Mouse (Mus musculus) T-helper 17 cell (primary cell): ENCODE measurements around the gene Uhrf2.

Experiments
- in situ Hi-C, 2 experiments: fragments of 300-600 bp; cut with MboI, MseI; formaldehyde crosslinking; loops; 1 replicate in 1 of 2; 2 replicates in 1 of 2; pipeline ENCODE4 v1.15.1; 2025; ENCODE audit warnings: high pct_unique_total_duplicates in 2 of 2

Uhrf2 gene

GRCm38 (mm10) chr19:30045857-30046256, 15.5 kb downstream of the Uhrf2 start:
- in situ Hi-C loops, result no loop called here

- in situ Hi-C loops, result loop anchor here in 1 of 2 experiments (10.0 kb wide), 1 partner anchor 226 kb away; no protein-coding TSS in a partner anchor
These were observed 20.3 kb downstream of the Uhrf2 start for GRCm38 (mm10) chr19:30050584-30050983.

- in situ Hi-C loops, result loop anchor here in 1 of 2 experiments (10.0 kb wide), 1 partner anchor 227 kb away; no protein-coding TSS in a partner anchor
These were observed 21.2 kb downstream of the Uhrf2 start for GRCm38 (mm10) chr19:30051479-30051878.

GRCm38 (mm10) chr19:30054218-30054617, 23.9 kb downstream of the Uhrf2 start:
- in situ Hi-C loops, result loop anchor here in 1 of 2 experiments (10.0 kb wide), 1 partner anchor 229 kb away; no protein-coding TSS in a partner anchor

- in situ Hi-C loops, result no loop called here
These were observed 35.5 kb downstream of the Uhrf2 start for GRCm38 (mm10) chr19:30065797-30066196.

- in situ Hi-C loops, result no loop called here
These were observed 59.9 kb downstream of the Uhrf2 start for GRCm38 (mm10) chr19:30090163-30090562.

GRCm38 (mm10) chr19:30091644-30092295, 61.5 kb downstream of the Uhrf2 start:
- in situ Hi-C loops, result no loop called here

- in situ Hi-C loops, result no loop called here
These were observed 65.9 kb downstream of the Uhrf2 start for GRCm38 (mm10) chr19:30096186-30096585.

- in situ Hi-C loops, result no loop called here
These were observed 66.7 kb downstream of the Uhrf2 start for GRCm38 (mm10) chr19:30097039-30097438.

- in situ Hi-C loops, result no loop called here
These were observed 70.3 kb downstream of the Uhrf2 start for GRCm38 (mm10) chr19:30100571-30100970.

GRCm38 (mm10) chr19:30102620-30103019, 72.3 kb downstream of the Uhrf2 start:
- in situ Hi-C loops, result no loop called here

GRCm38 (mm10) chr19:30105045-30105842, 74.9 kb downstream of the Uhrf2 start:
- in situ Hi-C loops, result no loop called here

GRCm38 (mm10) chr19:30107221-30107845, 77.0 kb downstream of the Uhrf2 start:
- in situ Hi-C loops, result no loop called here

- in situ Hi-C loops, result no loop called here
These were observed 78.3 kb downstream of the Uhrf2 start for GRCm38 (mm10) chr19:30108616-30109015.

GRCm38 (mm10) chr19:30109122-30109521, 78.8 kb downstream of the Uhrf2 start:
- in situ Hi-C loops, result no loop called here

GRCm38 (mm10) chr19:30111421-30111820, 81.1 kb downstream of the Uhrf2 start:
- in situ Hi-C loops, result no loop called here

- in situ Hi-C loops, result no loop called here
These were observed 82.8 kb downstream of the Uhrf2 start for GRCm38 (mm10) chr19:30112961-30113688.

- in situ Hi-C loops, result no loop called here
These were observed 84.7 kb downstream of the Uhrf2 start for GRCm38 (mm10) chr19:30114919-30115441.

- in situ Hi-C loops, result no loop called here
These were observed 85.3 kb downstream of the Uhrf2 start for GRCm38 (mm10) chr19:30115606-30116005.

GRCm38 (mm10) chr19:30117241-30117640, 86.9 kb downstream of the Uhrf2 start:
- in situ Hi-C loops, result no loop called here

- in situ Hi-C loops, result no loop called here
These were observed 87.5 kb downstream of the Uhrf2 start for GRCm38 (mm10) chr19:30117775-30118174.
